Mouse (Mus musculus) megakaryocyte, embryonic 14.5 days (primary cell): ENCODE results near the gene Pank1.

ENCODE experiments used
- FLI1 ChIP-seq: IDR thresholded peaks from 2 replicates; pipeline ENCODE4 v1.6.1; 2012; ENCODE audit warnings: low read length, inconsistent platforms, mixed read lengths
- GATA1 ChIP-seq: IDR thresholded peaks from 3 replicates; pipeline ENCODE4 v1.6.1; 2012; ENCODE audit warnings: mixed read lengths, low read length, inconsistent platforms, borderline replicate concordance

DNA sequence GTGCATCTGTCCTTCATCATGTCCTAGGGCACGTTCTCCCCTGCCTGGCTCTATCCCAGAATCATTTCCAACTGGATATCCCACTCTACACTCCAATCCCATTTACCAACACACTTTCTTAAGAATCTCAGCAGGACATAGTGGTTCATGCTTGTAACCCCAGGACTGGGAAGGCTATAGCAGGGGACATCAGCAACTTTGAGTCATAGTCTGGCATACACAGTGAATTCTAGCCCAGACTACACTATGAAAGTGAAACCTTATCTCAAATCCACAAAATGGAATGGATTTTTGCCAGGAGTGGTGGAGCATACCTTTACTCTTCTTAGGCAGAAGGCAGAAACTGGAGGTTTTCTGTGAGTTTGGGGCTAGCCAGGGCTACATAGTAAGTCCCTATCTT is 12.3 kb upstream of the Pank1 start:
- no peak for TF ChIP-seq GATA1
- TF ChIP-seq FLI1, result no peak
